Mouse (Mus musculus): ENCODE results near the gene Pbld2. TPM values are rescaled to one million over a fixed set of nuclear protein-coding genes. Genes with fewer than 3 reads are reported as not detected.

Gene Pbld2
- polyA plus RNA-seq, 1 experiment from 2014 or later: 1.3 TPM

DNA sequence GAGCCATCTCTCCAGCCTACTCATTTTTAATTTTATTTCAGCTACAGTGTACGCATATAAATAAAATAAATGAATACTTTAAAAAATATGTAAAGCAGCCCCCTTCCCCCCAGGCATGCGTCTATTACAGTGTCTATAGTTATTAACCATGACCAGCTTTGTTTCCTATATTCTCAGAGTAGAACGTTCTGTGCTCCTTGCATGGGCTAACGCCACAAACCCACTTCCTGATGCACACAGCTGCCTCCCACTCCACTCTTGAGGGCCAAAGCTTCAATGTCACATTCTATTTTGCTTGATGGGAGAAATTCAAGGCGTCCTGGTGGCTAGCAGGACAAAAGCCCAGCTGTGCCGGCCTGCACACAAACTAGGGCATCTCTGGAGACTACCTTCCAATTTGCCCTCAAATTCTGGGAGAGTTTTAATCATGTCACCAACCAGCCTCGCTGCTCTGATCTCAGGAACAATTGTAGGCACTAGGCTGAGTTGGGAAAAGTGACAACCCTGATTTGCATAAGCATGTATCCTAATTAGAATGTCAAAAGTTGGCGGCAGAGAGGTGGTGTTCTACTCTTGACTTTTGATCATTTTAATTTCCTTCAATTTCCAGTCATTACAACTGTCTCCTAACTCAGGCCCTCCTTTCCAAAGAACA, 65.1 kb downstream of the Pbld2 start:
- no peak overlapping the region for H3K27ac ChIP-seq
- H3K9me3 ChIP-seq (replicated peaks): no peaks in the 10 kb centered on the region
- H3K4me3 ChIP-seq: peak overlapping the region; percentile 24; the same call in 1 of the 2 replicates
- H3K36me3 ChIP-seq: no peaks in the 10 kb centered on the region
- peaks cover 19% of the 10 kb centered on the region for H3K4me1 ChIP-seq
- ATAC-seq (ENCODE audit: low FRiP score): peak; percentile 41; the same call in 1 of the 2 replicates
- peaks cover 3% of the 10 kb centered on the region; the same call in 1 of the 2 replicates for H3K27me3 ChIP-seq
- H3K9ac ChIP-seq: peak overlapping the region; percentile 55; the same call in 1 of the 2 replicates
- H3K4me2 ChIP-seq (replicated peaks): peak overlapping the region; percentile 54
- 27% methylated on average over 8 of the region's 8 CpGs for WGBS

DNA sequence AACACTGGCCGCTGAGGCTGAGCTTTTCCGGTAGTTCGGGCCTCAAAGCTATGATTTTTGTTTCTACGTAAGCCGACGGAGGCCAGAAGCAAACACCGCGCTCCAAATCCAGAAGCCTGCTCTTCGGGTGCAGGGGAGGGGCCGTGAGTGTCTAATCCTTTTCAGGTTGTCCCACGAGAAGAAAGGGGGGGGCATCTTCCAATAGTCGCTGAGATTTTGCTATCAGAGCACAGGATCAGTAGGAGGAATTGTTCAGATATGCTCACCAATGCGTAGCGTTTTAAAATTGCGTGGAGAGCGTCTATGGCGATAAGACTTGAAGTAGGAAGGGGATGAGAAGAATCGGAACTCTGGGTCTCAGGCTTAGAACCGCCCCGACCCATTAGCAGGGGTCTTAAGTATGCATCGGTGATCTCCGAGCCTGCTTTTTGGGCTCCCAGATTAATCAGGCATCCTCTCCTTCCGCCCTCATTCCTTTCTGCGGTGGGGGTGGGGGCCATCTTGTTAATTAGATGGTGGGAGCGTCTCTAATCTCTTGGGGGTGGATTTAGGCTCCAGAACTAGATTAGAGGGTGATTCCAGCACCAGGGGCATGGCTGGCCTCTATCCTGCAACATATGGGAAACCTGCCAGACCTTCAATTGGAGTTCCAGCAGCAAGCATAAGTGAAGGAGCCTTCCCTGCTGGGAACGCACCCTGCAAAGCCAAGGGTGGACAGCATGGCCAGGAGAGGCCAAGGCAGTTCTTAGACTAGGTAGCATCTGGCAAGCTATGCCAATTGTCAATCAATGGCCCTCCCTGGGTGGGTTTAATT, 65.8 kb downstream of the Pbld2 start:
- WGBS: 6% methylated on average over 26 of the region's 26 CpGs
- H3K4me1 ChIP-seq: peaks cover 19% of the 10 kb centered on the region
- H3K9ac ChIP-seq: peak overlapping the region; percentile 55
- peak overlapping the region; percentile 54 for H3K4me2 ChIP-seq (replicated peaks)
- H3K4me3 ChIP-seq: peak overlapping the region; percentile 24
- H3K27ac ChIP-seq: peak overlapping the region; percentile 12; the same call in 1 of the 2 replicates
- H3K36me3 ChIP-seq: no peaks in the 10 kb centered on the region
- no peaks in the 10 kb centered on the region for H3K9me3 ChIP-seq (replicated peaks)
- peak; percentile 57 for ATAC-seq (ENCODE audit: low FRiP score)
- H3K27me3 ChIP-seq: peaks cover 3% of the 10 kb centered on the region; the same call in 1 of the 2 replicates

DNA sequence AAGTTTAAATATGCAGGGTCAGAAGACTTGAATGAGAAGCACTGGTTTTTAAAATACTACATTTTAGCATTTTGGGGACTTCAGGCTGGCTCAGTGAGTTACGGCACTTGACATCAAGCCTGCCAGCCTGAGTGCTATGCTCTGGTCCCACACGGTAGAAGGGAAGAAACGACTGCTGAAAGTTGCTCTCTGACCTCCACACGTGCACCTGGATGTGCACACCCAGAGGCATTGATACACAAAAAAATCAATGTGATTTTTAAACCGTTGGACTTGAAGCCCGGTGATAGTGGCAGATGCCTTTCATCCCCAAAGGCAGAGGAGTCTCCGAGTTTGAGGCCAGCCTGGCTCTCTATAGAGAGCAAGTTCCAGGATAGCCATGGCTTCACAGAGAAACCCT, 67.8 kb downstream of the Pbld2 start:
- Histone ChIP-seq H3K9me3 (replicated peaks) (no peaks in the 10 kb centered on the region), H3K27me3 (peaks cover 3% of the 10 kb centered on the region; the same call in 1 of the 2 replicates), H3K4me1 (peaks cover 19% of the 10 kb centered on the region), H3K36me3 (no peaks in the 10 kb centered on the region), H3K9ac (no peak overlapping the region), H3K27ac (no peak overlapping the region), H3K4me2 (replicated peaks) (no peak overlapping the region), H3K4me3 (no peak overlapping the region)
- WGBS: 80% methylated on average over 7 of the region's 7 CpGs
- ATAC-seq (ENCODE audit: low FRiP score): no peak

DNA sequence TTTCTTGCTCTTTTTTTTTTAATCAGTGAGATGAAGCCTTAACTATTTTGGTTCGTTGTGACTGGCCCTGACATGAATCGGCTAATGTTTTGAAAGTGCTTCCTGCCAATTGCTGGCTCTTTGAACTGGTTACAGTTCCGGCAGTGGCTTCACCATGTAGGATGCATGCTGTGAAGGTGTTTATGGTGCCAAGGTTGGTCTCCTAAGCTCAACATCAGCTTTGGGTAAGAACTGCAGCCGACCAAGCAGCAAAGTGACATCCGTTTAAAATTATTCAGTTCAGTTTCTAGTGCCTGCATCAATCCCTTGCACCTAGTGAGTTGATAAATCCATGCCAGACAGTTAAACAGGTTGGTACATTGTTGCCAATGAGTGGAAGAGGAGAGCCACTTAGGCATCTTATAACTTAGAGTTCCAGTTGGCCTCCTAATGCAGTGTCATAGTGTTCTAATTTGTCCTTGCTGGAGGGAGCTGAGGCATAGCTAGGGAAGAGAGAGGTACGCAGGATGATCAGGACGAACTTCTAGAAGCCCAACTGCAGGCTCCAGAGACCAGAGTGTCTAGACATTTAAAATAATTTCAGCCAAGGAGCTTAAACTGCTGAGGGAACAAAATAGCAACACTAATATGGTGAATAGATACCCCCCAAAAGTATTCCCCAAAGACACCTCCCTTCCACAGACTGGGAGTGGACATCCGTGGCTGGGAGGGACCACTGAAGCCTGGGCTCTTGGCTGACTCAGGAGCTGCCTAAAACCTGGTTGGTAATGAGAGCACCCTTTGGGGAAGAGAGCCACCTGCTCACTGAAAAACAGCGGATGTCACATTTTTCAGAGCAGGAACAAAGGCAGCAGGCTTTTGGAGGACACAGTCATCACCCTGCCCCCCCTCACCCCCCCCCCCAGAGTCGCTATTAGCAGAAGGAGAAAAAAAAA, 68.8 kb downstream of the Pbld2 start:
- peaks cover 9% of the 10 kb centered on the region for H3K27me3 ChIP-seq
- 66% methylated on average over 10 of the region's 10 CpGs for WGBS
- no peak for ATAC-seq (ENCODE audit: low FRiP score)

GRCm38 (mm10) chr10:63096757-63097156, 72.6 kb downstream of the Pbld2 start:
- ATAC-seq (ENCODE audit: low FRiP score): no peak
- peaks cover 25% of the 10 kb centered on the region for H3K27me3 ChIP-seq
- peaks cover 14% of the 10 kb centered on the region for H3K4me1 ChIP-seq
- no peaks in the 10 kb centered on the region for H3K36me3 ChIP-seq
- WGBS: 65% methylated on average over 2 of the region's 2 CpGs
- no peak overlapping the region for H3K4me3 ChIP-seq
- no peak overlapping the region for H3K27ac ChIP-seq
- no peaks in the 10 kb centered on the region for H3K9me3 ChIP-seq (replicated peaks)
- no peak overlapping the region for H3K4me2 ChIP-seq (replicated peaks)
- H3K9ac ChIP-seq: no peak overlapping the region

More for the DNA sequence above, 68.8 kb downstream of the Pbld2 start:
- H3K4me3 ChIP-seq: no peak overlapping the region
- H3K9me3 ChIP-seq (replicated peaks): no peaks in the 10 kb centered on the region
- peaks cover 19% of the 10 kb centered on the region for H3K4me1 ChIP-seq
- H3K4me2 ChIP-seq (replicated peaks): no peak overlapping the region
- no peak overlapping the region for H3K27ac ChIP-seq
- H3K9ac ChIP-seq: no peak overlapping the region
- H3K36me3 ChIP-seq: no peaks in the 10 kb centered on the region

DNA sequence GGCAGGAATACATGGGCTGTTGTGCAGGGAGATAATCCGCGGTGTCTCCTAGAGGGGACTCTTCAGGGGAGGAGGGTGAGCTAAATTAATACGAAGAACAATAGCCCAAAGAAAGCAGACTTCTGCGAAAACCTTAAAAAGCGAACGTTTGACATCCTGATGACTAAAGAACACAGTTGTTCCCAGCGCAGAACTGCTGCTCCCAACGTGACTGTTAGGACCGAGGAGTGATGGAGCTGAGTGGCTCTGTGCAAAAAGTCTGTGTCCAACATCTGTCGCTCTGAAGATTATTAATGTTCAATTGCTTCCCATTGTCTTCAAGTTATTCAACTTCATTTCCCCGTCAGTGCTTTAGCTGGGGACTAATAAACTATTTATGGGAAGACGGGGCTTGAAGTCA, 74.1 kb downstream of the Pbld2 start:
- H3K36me3 ChIP-seq: no peaks in the 10 kb centered on the region
- 63% methylated on average over 12 of the region's 12 CpGs for WGBS
- H3K27me3 ChIP-seq: peaks cover 27% of the 10 kb centered on the region
- H3K9ac ChIP-seq: no peak overlapping the region
- no peak overlapping the region for H3K27ac ChIP-seq
- H3K4me3 ChIP-seq: no peak overlapping the region
- no peaks in the 10 kb centered on the region for H3K9me3 ChIP-seq (replicated peaks)
- no peak for ATAC-seq (ENCODE audit: low FRiP score)
- H3K4me2 ChIP-seq (replicated peaks): no peak overlapping the region
- peaks cover 12% of the 10 kb centered on the region for H3K4me1 ChIP-seq

DNA sequence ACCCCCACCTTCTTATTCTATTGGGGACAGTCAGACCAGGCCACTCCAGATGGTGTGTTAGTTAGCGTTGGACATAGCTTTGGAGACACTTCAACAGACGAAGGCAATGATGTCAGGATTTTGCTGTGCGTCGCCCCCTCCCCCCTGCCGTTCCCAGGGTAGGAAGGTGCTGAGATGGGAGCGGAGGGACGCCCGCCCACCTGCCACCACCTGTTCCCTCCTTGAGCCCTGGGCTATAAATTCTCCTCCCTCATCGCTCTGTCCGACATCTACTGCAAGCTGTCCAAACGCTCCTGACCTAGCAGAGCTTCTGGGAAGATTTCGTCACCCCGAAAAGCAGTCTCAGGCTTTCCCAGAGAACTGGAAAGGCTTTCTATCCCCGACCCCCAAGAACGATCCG, 75.4 kb downstream of the Pbld2 start, which contains the start of gene Atoh7:
Atoh7 (plus strand) TSS at position 131 of the 400 bp plus-strand sequence.
- Histone ChIP-seq H3K4me3 (peak within 1 kb of the TSS; percentile 57), H3K4me2 (replicated peaks) (peak within 1 kb of the TSS; percentile 95), H3K36me3 (no peaks in the 10 kb centered on the region), H3K27ac (peak within 1 kb of the TSS; percentile 35; the same call in 1 of the 2 replicates), H3K9me3 (replicated peaks) (no peaks in the 10 kb centered on the region), H3K9ac (peak within 1 kb of the TSS; percentile 65), H3K27me3 (peaks cover 27% of the 10 kb centered on the region), H3K4me1 (peaks cover 12% of the 10 kb centered on the region)
- ATAC-seq (ENCODE audit: low FRiP score): no peak
- 4% methylated on average over 16 of the region's 16 CpGs for WGBS

DNA sequence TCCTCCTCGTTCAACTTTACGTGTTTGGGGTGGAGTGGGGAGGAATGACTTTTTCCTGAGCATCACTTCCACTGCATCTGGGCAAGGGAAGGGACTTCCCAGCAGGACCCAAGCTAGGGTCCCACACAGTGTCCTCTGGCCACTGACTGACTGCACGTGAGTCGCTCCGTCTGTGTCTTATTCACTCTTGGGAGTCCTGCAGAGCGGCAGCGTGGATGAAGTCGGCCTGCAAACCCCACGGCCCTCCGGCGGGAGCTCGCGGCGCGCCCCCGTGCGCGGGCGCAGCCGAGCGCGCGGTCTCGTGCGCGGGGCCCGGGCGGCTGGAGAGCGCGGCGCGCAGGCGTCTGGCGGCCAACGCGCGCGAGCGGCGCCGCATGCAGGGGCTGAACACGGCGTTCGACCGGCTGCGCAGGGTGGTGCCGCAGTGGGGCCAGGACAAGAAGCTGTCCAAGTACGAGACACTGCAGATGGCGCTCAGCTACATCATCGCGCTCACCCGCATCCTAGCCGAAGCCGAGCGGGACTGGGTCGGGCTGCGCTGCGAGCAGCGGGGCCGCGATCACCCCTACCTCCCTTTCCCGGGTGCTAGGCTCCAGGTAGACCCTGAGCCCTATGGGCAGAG, 75.9 kb downstream of the Pbld2 start:
- WGBS: under 1% methylated on average over 62 of the region's 62 CpGs

DNA sequence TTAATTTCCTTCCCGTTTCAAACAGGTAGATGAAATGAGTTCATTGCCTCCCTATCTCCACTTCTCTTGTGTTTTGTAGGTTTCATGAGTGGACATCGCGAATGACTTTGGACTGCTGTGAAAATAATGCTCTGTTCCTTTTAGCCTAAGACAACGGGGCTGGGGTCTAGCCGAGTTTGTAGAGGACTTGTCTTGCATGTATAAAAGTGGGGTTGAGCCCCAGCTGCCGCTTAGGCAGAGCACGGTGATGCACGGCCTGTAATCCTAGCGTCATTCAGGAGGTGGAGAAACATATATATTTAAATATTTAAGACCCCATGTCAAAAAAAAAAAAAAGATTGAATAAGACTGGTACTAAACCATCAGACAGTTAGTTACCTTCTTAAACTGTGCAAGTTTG, 76.5 kb downstream of the Pbld2 start:
- no peaks in the 10 kb centered on the region for H3K9me3 ChIP-seq (replicated peaks)
- H3K27me3 ChIP-seq: peaks cover 27% of the 10 kb centered on the region
- 0 out of 2 replicates have a peak, but pooled peaks have one; percentile 57 for ATAC-seq (ENCODE audit: low FRiP score)
- peak overlapping the region; percentile 65 for H3K9ac ChIP-seq
- peaks cover 12% of the 10 kb centered on the region for H3K4me1 ChIP-seq
- peak overlapping the region; percentile 95 for H3K4me2 ChIP-seq (replicated peaks)
- no peak overlapping the region; the same call in 1 of the 2 replicates for H3K27ac ChIP-seq
- H3K36me3 ChIP-seq: no peaks in the 10 kb centered on the region
- peak overlapping the region; percentile 57 for H3K4me3 ChIP-seq
- WGBS: 14% methylated on average over 9 of the region's 9 CpGs

More for the DNA sequence above, 75.9 kb downstream of the Pbld2 start:
- peak; percentile 90 for ATAC-seq (ENCODE audit: low FRiP score)
- H3K4me2 ChIP-seq (replicated peaks): peak overlapping the region; percentile 95
- no peaks in the 10 kb centered on the region for H3K9me3 ChIP-seq (replicated peaks)
- no peaks in the 10 kb centered on the region for H3K36me3 ChIP-seq
- peaks cover 12% of the 10 kb centered on the region for H3K4me1 ChIP-seq
- H3K9ac ChIP-seq: peak overlapping the region; percentile 65
- H3K27me3 ChIP-seq: peaks cover 27% of the 10 kb centered on the region
- peak overlapping the region; percentile 35; the same call in 1 of the 2 replicates for H3K27ac ChIP-seq
- peak overlapping the region; percentile 57 for H3K4me3 ChIP-seq

Measured in hindbrain, embryonic 12.5 days (tissue).